Mouse (Mus musculus): Measurements from ENCODE around the gene Lnp1.

- TF ChIP-seq POLR2A (IDR thresholded peaks at IDR 0.05; ENCODE audit: insufficient read depth, low read length): no peak
- no peak for TF ChIP-seq EP300 (IDR thresholded peaks at IDR 0.05; ENCODE audit: insufficient read depth, low read depth, low read length)
- no peak for TF ChIP-seq CTCF (IDR thresholded peaks at IDR 0.05; ENCODE audit: low read depth, low read length)
Measured at GRCm38 (mm10) chr16:56974646-56975045, 46.8 kb upstream of the Lnp1 start.
